Mouse (Mus musculus) spleen, adult 10 weeks (tissue): Measurements from ENCODE around the gene Atmin. TPM values are rescaled to one million over a fixed set of nuclear protein-coding genes. Genes with fewer than 3 reads are reported as not detected.

Source experiments
- polyA plus RNA-seq: library from polyadenylated mRNA; stranded (reverse); fragments of 350-450 nt; fragmentation: Illumina TruSeq; extraction: RNeasy Lipid Tissue Mini Kit (QIAGEN cat#74804); gene quantifications from one replicate; pipeline ENCODE4 v1.2.3, GENCODE M21; 2015; ENCODE audit warnings: low replicate concordance; ENCODE audit not compliant: insufficient read depth

Atmin gene
- polyA plus RNA-seq, result 17.7 TPM

DNA sequence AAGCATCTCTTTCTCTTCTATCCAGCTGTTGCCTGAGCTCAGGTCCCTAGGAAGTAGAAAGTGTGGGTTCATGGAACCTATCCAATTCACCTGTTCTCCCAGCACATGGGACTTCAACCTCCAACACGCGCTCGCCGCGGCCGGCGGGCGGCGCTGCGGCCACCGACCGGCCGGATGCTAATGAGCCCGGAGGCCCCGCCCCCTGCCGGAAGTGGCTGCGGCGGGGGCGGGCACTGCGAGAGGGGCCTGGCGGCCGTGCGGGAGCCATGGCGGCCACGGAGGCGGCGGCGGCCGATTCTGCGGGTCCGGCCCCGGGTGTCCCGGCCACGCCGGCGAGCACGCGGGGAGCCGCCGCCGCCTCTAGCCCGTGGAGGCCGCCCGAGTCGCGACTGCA lies at the start of gene Atmin:
Gene Atmin, plus strand, starts transcription at position 233 of the 394 bp plus-strand sequence.

DNA sequence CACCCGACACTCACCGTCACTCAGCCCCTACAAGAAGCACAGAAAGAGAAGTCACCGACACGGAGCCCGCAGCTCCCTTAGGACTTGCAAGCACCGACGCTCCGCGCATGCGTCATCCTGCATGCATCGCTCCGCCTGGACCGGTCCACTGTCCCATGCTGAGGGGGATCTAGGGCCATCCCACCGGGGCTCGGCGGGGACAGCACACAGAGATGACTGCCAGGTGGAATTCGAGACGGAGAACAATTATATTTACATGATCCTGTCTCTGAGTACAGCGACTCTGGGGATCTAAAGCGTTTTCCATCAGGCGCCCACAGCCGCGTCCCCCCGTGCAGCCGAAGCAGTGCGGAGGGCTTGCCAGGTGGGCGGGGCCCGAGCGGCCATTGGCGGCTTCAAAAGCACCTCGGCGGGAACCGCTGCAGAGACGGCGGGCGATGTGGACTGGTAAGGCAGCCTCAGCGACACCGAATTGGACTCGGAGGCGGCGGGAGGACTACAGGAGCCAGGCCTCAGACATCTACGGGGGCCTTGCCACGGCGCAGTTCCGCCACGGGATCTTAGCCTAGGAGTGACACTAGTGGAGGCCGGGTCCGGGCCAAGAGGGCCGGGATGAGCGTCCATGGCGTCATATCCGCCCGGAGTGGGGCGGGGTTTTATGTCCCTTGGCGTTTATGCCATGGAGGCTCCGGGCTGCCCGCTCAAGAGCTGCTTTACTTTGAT lies 21.7 kb upstream of the Atmin start, which contains the start of the genes Cmc2 and Cenpn:
Gene Cmc2, minus strand, starts transcription at position 119 of the 723 bp plus-strand sequence.
Gene Cenpn, plus strand, starts transcription at position 394 of the 723 bp plus-strand sequence.

DNA sequence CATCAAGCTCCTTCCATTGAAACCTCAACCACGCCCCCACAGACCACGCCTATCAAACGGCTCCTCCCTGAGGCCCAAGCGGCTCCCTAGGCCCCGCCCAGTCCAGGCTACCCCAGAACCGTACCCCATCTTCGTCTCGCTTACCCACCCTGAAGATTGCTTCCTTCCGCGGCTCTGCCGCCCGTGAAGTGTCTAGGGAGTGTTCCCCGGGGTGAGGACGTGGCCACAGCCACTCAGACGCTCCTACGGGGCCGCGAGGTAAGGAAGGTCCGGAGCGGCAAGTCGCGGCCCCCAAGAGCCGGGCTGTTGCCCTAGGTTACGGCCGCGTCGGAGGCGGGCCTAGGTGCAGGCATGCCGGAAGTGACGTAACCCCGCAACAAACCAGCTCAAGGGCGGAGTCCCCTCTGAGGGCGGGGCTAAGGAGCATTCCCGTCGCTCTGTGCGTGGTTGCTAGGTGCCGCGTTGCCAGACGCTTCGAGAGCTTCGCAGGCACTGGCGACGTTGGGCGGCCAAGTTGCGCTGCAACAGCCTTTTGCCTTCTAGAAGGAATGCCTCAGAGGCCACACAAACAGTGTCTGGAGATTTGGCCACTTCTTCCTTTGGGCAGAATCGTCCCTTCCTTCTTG lies 35.6 kb downstream of the Atmin start, which contains the start of gene 1700030J22Rik:
Gene 1700030J22Rik, minus strand, starts transcription at position 329 of the 626 bp plus-strand sequence.

DNA sequence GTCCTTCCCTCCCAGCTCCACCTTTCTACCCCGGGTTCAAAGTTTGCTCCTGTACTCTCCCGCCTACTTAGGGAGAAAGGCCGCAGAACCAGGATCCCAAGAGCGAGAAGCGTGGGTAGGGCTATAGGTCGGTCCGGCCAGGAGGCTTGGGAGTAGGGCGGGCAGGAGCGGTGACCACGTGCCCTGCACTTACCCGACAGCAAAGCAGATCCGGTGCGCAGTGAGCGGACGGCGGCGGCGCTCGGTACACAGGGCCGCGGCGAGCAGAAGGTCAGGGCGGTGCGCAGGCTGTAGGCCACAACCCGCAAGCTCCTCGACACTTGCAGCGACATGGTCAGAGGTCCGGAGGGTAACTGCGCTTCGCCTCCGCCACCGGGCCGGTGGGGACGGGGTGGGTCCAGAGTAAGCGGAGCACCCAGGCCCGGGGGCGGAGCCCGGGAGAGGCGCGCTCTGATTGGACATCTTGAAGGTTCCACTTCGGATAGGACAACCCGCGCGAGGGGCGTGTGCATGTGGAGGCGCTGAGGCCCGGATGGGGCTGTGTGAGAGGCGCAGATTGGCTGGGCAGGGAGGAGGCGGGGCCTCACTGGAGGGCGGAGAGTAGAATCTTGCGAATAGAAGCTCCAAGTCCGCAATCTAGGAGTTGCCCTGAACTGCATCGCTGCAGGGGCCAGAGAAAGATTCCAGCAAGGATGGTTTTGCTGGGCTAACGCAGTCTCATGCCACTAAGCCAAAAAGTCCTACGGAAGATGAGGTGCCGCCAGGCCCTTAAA lies 50.1 kb downstream of the Atmin start, which contains the start of gene Gcsh:
Gene Gcsh, minus strand, starts transcription at position 443 of the 773 bp plus-strand sequence.

Other genes starting within 250 kb of the Atmin start
- gene Cdyl2, start 210.4 kb upstream of the Atmin start, polyA plus RNA-seq, result 4.7 TPM
- gene Cmc2, start 21.9 kb upstream of the Atmin start, polyA plus RNA-seq, result 6.6 TPM
- 9.6 TPM for gene Cenpn, start 21.7 kb upstream of the Atmin start, polyA plus RNA-seq
- 0.15 TPM for gene 1700030J22Rik, start 35.6 kb downstream of the Atmin start, polyA plus RNA-seq
- gene Gcsh, start 50.1 kb downstream of the Atmin start, polyA plus RNA-seq, result 23.3 TPM
- not detected for gene Pkd1l2, start 139.1 kb downstream of the Atmin start, polyA plus RNA-seq
- 0.12 TPM for gene Bco1, start 152.5 kb downstream of the Atmin start, polyA plus RNA-seq
- 7.5 TPM for gene Gan, start 214.7 kb downstream of the Atmin start, polyA plus RNA-seq